Mouse (Mus musculus) gastrocnemius, adult 2 months (tissue): Measurements from ENCODE around the gene Sec23a. TPM values are rescaled to one million over a fixed set of nuclear protein-coding genes. Genes with fewer than 3 reads are reported as not detected.

Source experiments
- DNase-seq: peaks from one replicate; pipeline ENCODE4 v3.0.0; 2022
- H3K27ac ChIP-seq: fragments of 200-600 bp; 2 replicates; pipeline ENCODE4 v1.8.1; 2022; ENCODE audit warnings: mild to moderate bottlenecking
- H3K4me3 ChIP-seq: fragments of 200-600 bp; 2 replicates; pipeline ENCODE4 v1.8.1; 2022; ENCODE audit warnings: mild to moderate bottlenecking, moderate library complexity
- CTCF ChIP-seq: fragments of 200-600 bp; IDR thresholded peaks from 2 replicates; pipeline ENCODE4 v1.8.1; 2022; ENCODE audit warnings: antibody characterized with exemption, mild to moderate bottlenecking, moderate library complexity
- intact Hi-C: fragments of 180-260 bp; cut with DNase I; formaldehyde crosslinking; loops from one replicate; pipeline ENCODE4 v1.15.1; 2025
- total RNA-seq, 2 experiments: library from RNA; stranded (reverse); gene quantifications; 2 replicates each; pipeline ENCODE4 v1.2.3; 2021

Sec23a gene
- total RNA-seq, 2 experiments from 2014 or later: 54.7 to 61.6 TPM

DNA sequence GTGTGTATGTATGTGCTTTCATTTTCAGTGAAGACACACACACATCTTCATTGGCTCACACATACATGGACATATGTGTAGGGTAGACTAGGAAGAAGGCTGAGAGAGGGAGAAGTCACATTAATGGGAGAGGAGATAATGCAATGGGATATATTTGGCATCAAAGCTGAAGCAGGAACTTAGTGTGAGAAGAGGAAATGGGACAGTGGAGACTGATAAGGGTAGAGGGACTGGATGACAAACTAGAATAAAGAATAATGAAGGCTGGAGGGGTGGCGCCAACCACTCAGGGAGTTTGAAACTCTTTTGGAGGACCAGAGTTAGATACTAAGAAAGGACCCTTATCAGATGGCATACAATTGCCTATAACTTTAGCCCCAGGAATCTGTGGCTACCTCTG, 51.0 kb downstream of the Sec23a start:
- no peak for TF ChIP-seq CTCF
- Histone ChIP-seq H3K27ac (no peak overlapping the region), H3K4me3 (no peak overlapping the region)
- intact Hi-C loops: no loop called here
- no peak for DNase-seq

DNA sequence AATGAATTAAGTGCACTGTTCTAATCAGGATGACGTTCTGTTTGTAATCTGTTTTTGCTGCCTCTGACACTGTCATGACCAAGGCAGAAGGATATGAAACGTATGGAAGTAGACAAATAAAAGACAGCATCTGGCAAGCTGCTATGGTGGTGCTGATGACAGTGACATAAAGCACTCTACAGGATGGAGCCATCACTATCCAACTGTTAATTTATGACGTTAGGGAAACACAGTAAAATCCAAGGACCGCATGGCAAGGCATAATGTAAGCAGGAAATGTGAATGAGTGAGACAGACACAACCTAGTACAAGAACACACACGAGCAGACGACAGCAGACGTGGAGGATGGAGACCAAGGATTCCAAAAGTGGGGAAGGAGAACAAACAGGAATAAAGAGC, 55.2 kb downstream of the Sec23a start:
- TF ChIP-seq CTCF: no peak
- intact Hi-C loops: no loop called here

DNA sequence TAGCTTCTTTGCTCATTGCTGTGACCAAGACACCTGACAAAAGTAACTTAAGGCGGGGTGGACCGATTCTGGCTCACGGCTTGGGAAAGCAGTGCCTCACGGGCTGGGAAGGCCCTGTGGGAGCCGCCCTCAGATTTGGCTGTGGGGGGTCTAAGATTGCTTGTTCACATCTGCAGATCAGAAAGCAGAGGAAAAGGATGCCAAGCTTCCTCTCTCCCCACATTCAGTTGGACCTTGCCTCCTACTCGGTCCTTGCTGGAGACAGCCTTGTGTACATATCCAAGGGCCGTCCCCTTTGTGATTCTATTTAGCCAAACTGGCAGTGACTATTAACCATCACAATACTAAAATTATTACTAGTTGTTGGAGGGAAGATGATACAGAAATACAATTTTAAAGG, 55.7 kb downstream of the Sec23a start:
- no peak overlapping the region for H3K27ac ChIP-seq
- H3K4me3 ChIP-seq: no peak overlapping the region
- TF ChIP-seq CTCF: no peak
- intact Hi-C loops: no loop called here
- DNase-seq: no peak

More for the DNA sequence above, 55.2 kb downstream of the Sec23a start:
- no peak overlapping the region for H3K27ac ChIP-seq
- DNase-seq: no peak
- no peak overlapping the region for H3K4me3 ChIP-seq

DNA sequence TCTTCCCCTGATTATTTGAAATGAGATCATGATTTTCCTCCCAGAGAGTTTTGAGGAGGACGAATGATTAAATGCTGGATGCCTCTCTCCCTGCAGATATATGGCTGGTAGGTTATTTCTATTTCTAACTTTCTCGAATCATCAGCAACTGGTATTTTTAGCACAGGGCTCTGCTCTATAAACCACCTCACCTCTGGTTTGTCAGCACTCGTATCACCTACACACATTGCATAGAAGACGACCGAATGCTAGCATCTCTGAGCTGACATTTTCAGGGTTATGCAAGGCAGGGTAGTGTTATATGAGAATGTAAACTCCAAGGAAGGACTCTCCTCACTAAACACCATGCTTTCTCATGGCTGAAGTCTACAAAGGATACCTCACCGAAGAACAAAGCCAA, 63.9 kb downstream of the Sec23a start:
- no peak for TF ChIP-seq CTCF
- Histone ChIP-seq H3K27ac (no peak overlapping the region), H3K4me3 (no peak overlapping the region)
- no peak for DNase-seq
- intact Hi-C loops: loop anchor here (5.0 kb wide), 1 partner anchor 1121 kb away; no protein-coding TSS in a partner anchor

DNA sequence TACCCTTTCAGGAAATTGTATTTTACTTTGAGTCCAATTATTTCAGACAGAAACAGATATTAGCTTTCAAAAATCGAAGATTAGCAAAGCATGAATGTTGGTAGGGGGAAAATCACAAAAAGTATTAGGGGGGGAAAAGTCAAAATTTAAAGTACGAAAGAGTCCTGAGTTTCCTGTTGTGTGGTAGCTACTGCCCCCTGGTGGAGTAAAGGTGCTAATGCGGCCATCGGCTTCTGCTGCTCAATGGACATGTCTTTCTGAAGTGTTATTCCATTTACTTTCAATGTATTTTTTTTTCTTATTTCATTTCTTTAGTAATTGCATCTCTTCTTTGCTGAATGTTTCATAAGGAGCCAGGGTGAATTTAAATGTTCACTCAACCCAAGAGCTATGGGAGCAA, 64.6 kb downstream of the Sec23a start:
- peak; percentile 54 for DNase-seq

DNA sequence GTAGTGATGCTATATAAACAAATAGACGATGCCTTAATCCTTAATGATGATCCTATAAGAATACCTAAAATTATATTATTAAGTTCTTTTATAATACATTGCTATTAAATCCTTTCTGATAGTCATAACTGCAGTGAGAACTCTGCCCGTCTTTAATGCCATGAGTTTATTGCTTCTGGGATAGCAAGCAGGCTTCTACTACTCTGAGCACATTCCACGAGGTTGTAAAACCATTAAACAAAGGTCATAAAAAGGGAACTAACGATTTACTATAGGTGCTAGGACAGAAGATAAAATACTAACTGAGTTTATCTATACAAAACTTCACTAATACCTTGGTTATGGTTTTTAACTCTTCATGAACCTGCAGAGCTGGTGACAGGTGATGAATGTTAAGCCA, 69.3 kb downstream of the Sec23a start:
- Histone ChIP-seq H3K4me3 (no peak overlapping the region), H3K27ac (no peak overlapping the region)
- TF ChIP-seq CTCF: no peak
- DNase-seq: no peak
- intact Hi-C loops: no loop called here

More for the DNA sequence above, 64.6 kb downstream of the Sec23a start:
- H3K27ac ChIP-seq: no peak overlapping the region
- H3K4me3 ChIP-seq: peak overlapping the region; percentile 43
- intact Hi-C loops: loop anchor here (5.0 kb wide), 1 partner anchor 1120 kb away; no protein-coding TSS in a partner anchor
- TF ChIP-seq CTCF: peak; percentile 98

DNA sequence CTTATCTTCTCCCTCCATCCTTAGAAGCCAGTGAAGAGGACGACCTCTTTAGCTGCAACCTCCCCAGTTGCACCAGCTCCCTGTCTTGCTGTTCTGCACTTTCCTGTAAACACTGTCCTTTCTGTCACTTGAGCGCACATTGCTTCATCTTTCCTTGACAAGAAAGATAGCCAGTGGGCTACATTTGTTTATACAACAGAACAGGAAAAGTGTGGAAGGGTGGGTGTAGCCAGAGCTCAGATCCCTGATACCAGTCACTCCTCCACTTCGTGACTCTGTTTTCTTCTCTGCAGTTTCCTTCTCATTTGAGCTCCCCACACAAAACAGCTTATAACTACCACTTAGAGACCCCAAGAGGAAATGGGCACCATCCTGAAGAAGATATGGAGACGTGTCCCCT, 77.2 kb downstream of the Sec23a start:
- no peak for TF ChIP-seq CTCF
- H3K27ac ChIP-seq: no peak overlapping the region
- no peak for DNase-seq
- no peak overlapping the region for H3K4me3 ChIP-seq
- intact Hi-C loops: no loop called here

DNA sequence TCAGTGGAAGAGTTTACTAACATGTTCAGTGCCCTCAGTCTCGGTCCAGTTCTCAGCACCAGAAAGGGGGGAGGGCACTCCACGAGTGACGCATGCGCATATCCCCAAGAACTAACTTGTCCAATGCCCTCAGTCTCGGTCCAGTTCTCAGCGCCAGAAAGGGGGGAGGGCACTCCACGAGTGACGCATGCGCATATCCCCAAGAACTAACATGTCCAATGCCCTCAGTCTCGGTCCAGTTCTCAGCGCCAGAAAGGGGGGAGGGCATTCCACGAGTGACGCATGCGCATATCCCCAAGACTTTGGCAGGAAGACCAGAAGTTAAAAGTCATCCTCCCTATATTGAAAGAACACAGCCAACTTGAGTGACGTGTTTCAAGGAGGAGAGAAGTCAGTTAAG, 86.8 kb downstream of the Sec23a start:
- H3K4me3 ChIP-seq: no peak overlapping the region
- H3K27ac ChIP-seq: no peak overlapping the region
- no peak for TF ChIP-seq CTCF
- DNase-seq: no peak
- intact Hi-C loops: no loop called here

DNA sequence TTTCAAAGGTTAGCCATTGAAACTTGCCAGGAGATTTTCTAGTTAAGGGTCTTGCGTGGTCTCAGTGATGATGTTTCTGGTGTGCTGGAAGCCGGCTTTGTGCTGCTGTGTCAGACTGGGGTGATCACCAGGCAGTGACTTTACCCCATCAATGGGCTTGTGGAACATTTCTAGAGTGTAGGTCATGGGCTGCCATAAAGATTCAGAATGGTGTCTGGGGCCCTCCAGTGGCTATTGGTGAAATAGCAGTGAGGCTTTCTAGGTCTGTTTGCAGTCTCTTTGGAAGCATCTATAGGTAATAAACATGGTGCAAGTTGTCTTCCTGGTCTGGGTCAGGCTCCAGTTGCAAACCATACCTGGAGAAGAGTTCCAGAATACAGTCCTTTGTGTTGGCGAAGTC, 87.8 kb downstream of the Sec23a start:
- no peak overlapping the region for H3K4me3 ChIP-seq
- H3K27ac ChIP-seq: no peak overlapping the region
- intact Hi-C loops: no loop called here
- no peak for DNase-seq
- TF ChIP-seq CTCF: peak; percentile 46

DNA sequence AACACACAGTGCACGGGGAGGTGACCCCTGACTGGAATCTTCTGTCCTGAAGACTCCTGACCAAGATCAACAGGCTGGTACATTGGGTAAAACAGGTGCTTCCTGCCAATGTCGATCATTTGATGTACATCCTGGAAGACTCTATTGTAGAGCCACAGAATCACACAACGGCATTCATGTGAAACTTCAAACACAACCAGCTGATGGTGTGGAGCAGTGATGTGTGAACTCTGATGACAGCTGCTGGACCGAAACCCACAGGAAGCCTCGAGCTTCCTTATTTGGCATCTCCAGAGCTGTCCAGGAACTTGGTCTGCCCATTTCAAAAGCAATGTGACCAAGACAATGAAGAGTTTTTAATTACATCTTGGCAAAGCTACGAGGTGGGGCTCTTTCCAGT, 91.0 kb downstream of the Sec23a start:
- H3K4me3 ChIP-seq: no peak overlapping the region
- no peak for DNase-seq
- no peak for TF ChIP-seq CTCF
- no peak overlapping the region for H3K27ac ChIP-seq
- intact Hi-C loops: no loop called here

DNA sequence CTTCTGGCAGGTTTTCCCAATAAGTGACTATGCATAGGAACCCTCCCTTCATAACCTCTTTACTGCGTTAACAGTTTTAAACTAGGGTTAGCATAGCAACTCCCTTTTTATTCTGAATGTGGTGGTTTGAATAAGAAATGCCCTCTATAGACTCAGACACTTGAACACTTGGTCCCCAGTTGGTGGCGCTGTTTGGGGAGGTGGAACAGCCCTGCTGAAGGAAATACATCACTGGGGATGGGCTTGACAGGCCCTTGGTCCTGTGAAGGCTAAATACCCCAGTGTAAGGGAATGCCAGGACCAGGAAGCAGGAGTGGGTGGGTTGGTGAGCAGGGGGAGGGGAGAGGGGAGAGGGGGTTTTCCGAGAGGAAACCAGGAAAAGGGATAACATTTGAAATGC, 92.3 kb downstream of the Sec23a start:
- no peak overlapping the region for H3K4me3 ChIP-seq
- intact Hi-C loops: no loop called here

DNA sequence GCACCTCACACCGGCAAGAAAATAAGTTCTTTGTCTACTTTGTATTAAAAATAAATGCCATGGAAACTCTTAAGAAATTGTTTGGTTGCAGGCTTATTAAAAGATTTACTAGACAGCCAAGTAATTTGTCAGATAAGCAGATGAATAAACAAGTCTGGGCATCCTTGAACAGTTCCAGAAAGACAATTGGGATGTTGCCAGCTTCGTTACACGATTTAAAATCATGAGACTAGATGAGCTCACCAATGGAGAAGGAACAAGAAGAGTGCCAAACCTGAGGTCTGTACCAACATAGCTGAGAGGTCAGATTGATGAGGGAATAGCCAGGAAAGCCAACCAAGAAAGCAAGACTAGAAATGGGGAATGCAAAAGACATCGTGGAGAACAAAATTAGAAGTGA, 102.0 kb downstream of the Sec23a start:
- no peak for TF ChIP-seq CTCF
- no peak for DNase-seq
- Histone ChIP-seq H3K4me3 (no peak overlapping the region), H3K27ac (no peak overlapping the region)
- intact Hi-C loops: no loop called here

More for the DNA sequence above, 92.3 kb downstream of the Sec23a start:
- H3K27ac ChIP-seq: no peak overlapping the region
- DNase-seq: no peak
- no peak for TF ChIP-seq CTCF

Other genes starting within 250 kb of the Sec23a start
- gene Gemin2, start 1.4 kb upstream of the Sec23a start, total RNA-seq: 1 to 10 TPM; 4.3 to 5.0 TPM
- 10 to 100 TPM; 46.4 to 60.7 TPM for gene Trappc6b, start 49.5 kb upstream of the Sec23a start, total RNA-seq
- 10 to 100 TPM; 18.2 to 22.5 TPM for gene Pnn, start 54.9 kb upstream of the Sec23a start, total RNA-seq
- gene Mia2, start 83.8 kb upstream of the Sec23a start, total RNA-seq: 100 to 1,000 TPM; 113 to 123 TPM
- gene Fbxo33, start 207.7 kb upstream of the Sec23a start, total RNA-seq: 1 to 10 TPM; 2.4 to 3.4 TPM